Mouse (Mus musculus): ENCODE data around the gene Fars2. TPM values are rescaled to one million over a fixed set of nuclear protein-coding genes. Genes with fewer than 3 reads are reported as not detected.

The Fars2 gene
- total and polyA plus RNA-seq, 2 experiments from 2014 or later, result 54.8 to 78.9 TPM

DNA sequence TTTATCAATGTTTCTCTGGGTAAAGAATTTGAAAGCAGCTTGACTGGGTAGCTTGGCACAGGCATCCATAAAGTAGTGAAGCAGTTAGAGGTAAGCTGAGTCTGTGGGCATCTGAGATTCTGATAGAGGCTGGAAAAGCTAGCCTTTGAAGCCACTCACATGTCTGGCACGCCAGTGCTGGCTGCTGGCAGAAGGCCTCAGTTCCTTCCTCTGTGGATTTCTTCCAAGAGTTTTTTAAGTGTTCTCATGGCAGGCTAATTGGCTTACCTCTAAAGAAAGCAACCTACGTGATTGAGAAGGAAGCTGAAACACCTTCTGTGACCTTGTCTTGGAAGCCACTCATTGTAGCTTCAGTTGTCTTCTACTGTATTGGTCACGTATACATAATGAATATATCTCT, 600.2 kb downstream of the Fars2 start:
- Histone ChIP-seq H3K4me1 (ENCODE audit: control insufficient read depth, insufficient read depth) (peaks cover 3% of the 10 kb centered on the region; the same call in 1 of the 2 replicates), H3K4me3 (ENCODE audit: low read depth, low read length) (no peak overlapping the region), H3K36me3 (replicated peaks; ENCODE audit: control insufficient read depth, insufficient read depth, low read length) (no peaks in the 10 kb centered on the region), H3K9ac (replicated peaks; ENCODE audit: low read depth, low read length) (no peak overlapping the region), H3K4me2 (ENCODE audit: low read depth, low read length) (no peak overlapping the region), H3K27ac (ENCODE audit: low read depth) (no peak overlapping the region), H3K9me3 (replicated peaks; ENCODE audit: control insufficient read depth, low read length) (no peaks in the 10 kb centered on the region), H3K27me3 (ENCODE audit: control insufficient read depth, insufficient read depth, low read length) (peaks cover 27% of the 10 kb centered on the region)
- ATAC-seq (ENCODE audit: insufficient read depth, low read depth) (no peak), DNase-seq (ENCODE audit: low spot score) (no peak)
- WGBS, result 39% methylated on average over 3 of the region's 3 CpGs
- no peak for TF ChIP-seq EP300 (IDR thresholded peaks at IDR 0.05; ENCODE audit: low read depth)
- TF ChIP-seq CTCF (IDR thresholded peaks at IDR 0.05; ENCODE audit: low read depth), result no peak

DNA sequence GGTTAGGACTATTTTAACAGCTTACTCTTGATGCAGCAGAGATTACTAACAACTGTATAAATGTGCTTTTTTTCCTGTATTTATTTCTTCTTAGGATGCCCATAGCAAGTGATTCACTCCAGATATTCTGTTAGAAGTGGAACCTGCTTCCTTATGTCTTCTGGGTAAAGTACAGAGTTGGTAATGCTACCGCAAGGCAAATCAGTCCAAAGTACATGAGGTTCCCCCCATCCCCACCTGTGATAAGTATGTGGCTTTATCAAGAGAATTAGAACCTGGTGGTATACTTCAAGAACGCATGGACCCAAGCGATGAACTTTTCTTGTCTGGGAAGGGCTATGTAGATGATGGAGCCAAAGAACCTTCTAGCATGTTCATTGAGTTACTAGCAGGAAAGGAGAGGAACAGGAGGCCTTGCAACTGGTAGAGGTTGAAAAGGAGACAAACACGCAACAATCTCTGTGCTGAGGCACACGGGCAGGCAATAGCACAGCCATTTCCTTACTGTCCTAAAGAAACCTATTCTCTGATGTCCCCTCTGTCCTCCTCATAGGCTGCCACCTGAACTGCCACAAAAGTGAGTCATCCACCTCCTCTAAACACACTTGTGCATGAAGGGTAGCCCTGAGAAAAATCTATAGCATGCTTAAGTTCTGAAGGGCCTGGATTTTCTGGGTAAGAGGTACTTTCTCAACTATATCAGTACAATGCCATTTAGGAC, 603.2 kb downstream of the Fars2 start:
- no peak overlapping the region for H3K4me3 ChIP-seq (ENCODE audit: low read depth, low read length)
- H3K4me2 ChIP-seq (ENCODE audit: low read depth, low read length), result no peak overlapping the region
- no peaks in the 10 kb centered on the region for H3K9me3 ChIP-seq (replicated peaks; ENCODE audit: control insufficient read depth, low read length)
- WGBS, result 88% methylated on average over 5 of the region's 5 CpGs
- H3K27ac ChIP-seq (ENCODE audit: low read depth), result no peak overlapping the region
- peaks cover 58% of the 10 kb centered on the region for H3K27me3 ChIP-seq (ENCODE audit: control insufficient read depth, insufficient read depth, low read length)
- no peak overlapping the region for H3K9ac ChIP-seq (replicated peaks; ENCODE audit: low read depth, low read length)
- TF ChIP-seq EP300 (IDR thresholded peaks at IDR 0.05; ENCODE audit: low read depth) (no peak), CTCF (IDR thresholded peaks at IDR 0.05; ENCODE audit: low read depth) (no peak)
- no peak for ATAC-seq (ENCODE audit: insufficient read depth, low read depth)
- H3K36me3 ChIP-seq (replicated peaks; ENCODE audit: control insufficient read depth, insufficient read depth, low read length), result no peaks in the 10 kb centered on the region
- DNase-seq (ENCODE audit: low spot score), result no peak
- H3K4me1 ChIP-seq (ENCODE audit: control insufficient read depth, insufficient read depth), result peaks cover 3% of the 10 kb centered on the region; the same call in 1 of the 2 replicates

GRCm38 (mm10) chr13:36722309-36722708, 605.1 kb downstream of the Fars2 start:
- Histone ChIP-seq H3K9ac (replicated peaks; ENCODE audit: low read depth, low read length) (no peak overlapping the region), H3K27me3 (ENCODE audit: control insufficient read depth, insufficient read depth, low read length) (peaks cover 76% of the 10 kb centered on the region), H3K27ac (ENCODE audit: low read depth) (no peak overlapping the region), H3K4me2 (ENCODE audit: low read depth, low read length) (no peak overlapping the region), H3K36me3 (replicated peaks; ENCODE audit: control insufficient read depth, insufficient read depth, low read length) (no peaks in the 10 kb centered on the region), H3K9me3 (replicated peaks; ENCODE audit: control insufficient read depth, low read length) (no peaks in the 10 kb centered on the region), H3K4me3 (ENCODE audit: low read depth, low read length) (no peak overlapping the region), H3K4me1 (ENCODE audit: control insufficient read depth, insufficient read depth) (peaks cover 2% of the 10 kb centered on the region; the same call in 1 of the 2 replicates)
- TF ChIP-seq EP300 (IDR thresholded peaks at IDR 0.05; ENCODE audit: low read depth) (no peak), CTCF (IDR thresholded peaks at IDR 0.05; ENCODE audit: low read depth) (no peak)
- DNase-seq (ENCODE audit: low spot score), result no peak
- no peak for ATAC-seq (ENCODE audit: insufficient read depth, low read depth)

DNA sequence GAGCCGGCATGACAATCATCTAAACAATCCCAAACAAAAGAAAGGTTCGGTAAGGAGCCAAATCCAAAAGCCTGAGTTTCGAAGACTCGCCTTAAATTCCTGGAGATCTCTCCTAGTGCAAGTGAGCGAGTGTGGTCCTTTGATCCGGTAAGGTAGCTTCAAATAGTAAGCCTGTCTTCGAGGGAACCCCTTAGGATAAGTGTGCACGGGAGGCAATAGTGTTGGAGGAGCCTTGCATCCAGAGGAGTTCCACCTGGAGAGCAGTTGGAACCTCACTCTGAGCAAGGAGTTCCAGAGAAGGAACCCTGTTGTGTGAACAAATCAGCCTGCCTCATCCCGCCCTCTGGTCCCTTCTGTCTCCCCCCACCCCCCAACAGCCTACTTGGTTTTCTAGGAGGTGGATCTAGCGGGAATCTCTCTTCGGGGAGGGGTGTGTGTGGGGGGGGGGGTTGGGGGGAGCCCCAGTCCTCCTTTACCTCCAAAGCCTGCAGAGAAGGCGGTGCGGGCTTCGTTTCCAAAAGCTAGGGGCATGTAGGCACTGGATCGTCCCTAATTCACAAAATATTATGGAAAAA, 606.6 kb downstream of the Fars2 start:
- H3K36me3 ChIP-seq (replicated peaks; ENCODE audit: control insufficient read depth, insufficient read depth, low read length), result no peaks in the 10 kb centered on the region
- DNase-seq (ENCODE audit: low spot score) (no peak), ATAC-seq (ENCODE audit: insufficient read depth, low read depth) (no peak)
- 5% methylated on average over 15 of the region's 15 CpGs for WGBS
- no peak overlapping the region for H3K27ac ChIP-seq (ENCODE audit: low read depth)
- TF ChIP-seq CTCF (IDR thresholded peaks at IDR 0.05; ENCODE audit: low read depth), result no peak
- TF ChIP-seq EP300 (IDR thresholded peaks at IDR 0.05; ENCODE audit: low read depth), result no peak
- no peak overlapping the region for H3K4me2 ChIP-seq (ENCODE audit: low read depth, low read length)
- no peak overlapping the region for H3K4me3 ChIP-seq (ENCODE audit: low read depth, low read length)
- H3K9me3 ChIP-seq (replicated peaks; ENCODE audit: control insufficient read depth, low read length), result no peaks in the 10 kb centered on the region
- H3K9ac ChIP-seq (replicated peaks; ENCODE audit: low read depth, low read length), result no peak overlapping the region
- peaks cover 89% of the 10 kb centered on the region for H3K27me3 ChIP-seq (ENCODE audit: control insufficient read depth, insufficient read depth, low read length)
- no peaks in the 10 kb centered on the region for H3K4me1 ChIP-seq (ENCODE audit: control insufficient read depth, insufficient read depth)

DNA sequence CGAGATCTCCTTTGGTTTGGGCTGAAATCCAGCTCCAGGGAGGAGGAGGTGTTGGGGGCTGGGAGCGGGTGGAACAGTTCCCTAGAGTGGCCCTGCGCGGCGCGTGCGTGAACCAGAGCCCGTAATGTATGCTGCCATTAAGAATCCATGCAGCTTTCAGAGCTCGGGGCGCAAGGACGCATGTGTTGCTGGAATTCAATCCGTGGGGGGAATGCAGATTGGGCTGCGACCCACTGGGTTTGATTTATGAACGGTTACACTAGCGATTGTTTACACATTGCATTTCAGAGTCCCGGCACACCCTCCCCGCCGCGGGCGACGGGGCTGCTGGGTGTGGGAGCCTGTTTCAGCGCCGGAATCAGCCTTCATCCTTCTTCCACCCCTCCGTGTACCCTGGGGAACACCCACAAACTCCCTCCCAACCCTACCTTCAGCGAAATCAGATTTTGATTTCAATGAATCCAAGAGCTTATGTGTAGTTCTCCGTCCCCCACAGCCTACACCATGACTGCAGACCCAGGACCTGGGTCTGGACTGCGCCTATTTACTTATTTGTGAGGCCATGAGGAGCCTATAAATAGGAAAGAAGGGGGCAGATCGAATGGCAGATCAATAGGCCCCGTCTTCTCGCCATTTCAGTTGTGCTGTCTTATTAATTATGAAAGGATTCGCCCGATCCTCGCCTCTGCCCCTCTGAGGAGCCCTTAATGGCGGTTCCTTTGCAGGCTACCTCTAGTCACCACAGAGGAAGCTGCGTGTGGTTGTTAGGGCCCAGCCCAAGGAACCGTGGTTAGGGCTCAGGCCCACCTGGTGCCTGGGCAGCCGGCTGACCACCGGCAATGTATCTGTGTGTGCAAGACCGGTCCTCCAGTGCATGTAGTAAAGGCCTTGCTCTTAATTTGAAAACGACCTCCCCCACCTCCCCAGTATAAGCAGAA, 607.6 kb downstream of the Fars2 start:
- Histone ChIP-seq H3K27me3 (ENCODE audit: control insufficient read depth, insufficient read depth, low read length) (peaks cover 97% of the 10 kb centered on the region), H3K4me3 (ENCODE audit: low read depth, low read length) (peak overlapping the region; percentile 25), H3K9ac (replicated peaks; ENCODE audit: low read depth, low read length) (no peak overlapping the region), H3K27ac (ENCODE audit: low read depth) (no peak overlapping the region), H3K4me2 (ENCODE audit: low read depth, low read length) (peak overlapping the region; percentile 38), H3K36me3 (replicated peaks; ENCODE audit: control insufficient read depth, insufficient read depth, low read length) (no peaks in the 10 kb centered on the region), H3K4me1 (ENCODE audit: control insufficient read depth, insufficient read depth) (no peaks in the 10 kb centered on the region), H3K9me3 (replicated peaks; ENCODE audit: control insufficient read depth, low read length) (no peaks in the 10 kb centered on the region)
- ATAC-seq (ENCODE audit: insufficient read depth, low read depth) (no peak), DNase-seq (ENCODE audit: low spot score) (no peak)
- no peak for TF ChIP-seq EP300 (IDR thresholded peaks at IDR 0.05; ENCODE audit: low read depth)
- no peak for TF ChIP-seq CTCF (IDR thresholded peaks at IDR 0.05; ENCODE audit: low read depth)
- 4% methylated on average over 40 of the region's 40 CpGs for WGBS

Measured in heart, postnatal 0 days (tissue).